Mouse (Mus musculus) lung, adult 10 weeks (tissue): ENCODE measurements around the gene Mrpl9. TPM values are rescaled to one million over a fixed set of nuclear protein-coding genes. Genes with fewer than 3 reads are reported as not detected.

Source experiments
- polyA plus RNA-seq: library from polyadenylated mRNA; stranded (reverse); fragments of 350-450 nt; fragmentation: Illumina TruSeq; extraction: RNeasy Lipid Tissue Mini Kit (QIAGEN cat#74804); gene quantifications from one replicate; pipeline ENCODE4 v1.2.3, GENCODE M21; 2014; ENCODE audit warnings: low read depth, low replicate concordance; ENCODE audit not compliant: insufficient read depth

Mrpl9 gene
- polyA plus RNA-seq: 42.6 TPM

GRCm38 (mm10) chr3:94442951-94443596 is at the start of gene Mrpl9:
Gene Mrpl9, plus strand, starts transcription at chr3:94443318.

GRCm38 (mm10) chr3:94398217-94398616 is 44.9 kb upstream of the Mrpl9 start, which contains the start of gene Lingo4:
Gene Lingo4, plus strand, starts transcription at chr3:94398517.

GRCm38 (mm10) chr3:94413031-94413679 is 30.0 kb upstream of the Mrpl9 start, which contains the start of gene Tdrkh:
Gene Tdrkh, plus strand, starts transcription at chr3:94413273.

GRCm38 (mm10) chr3:94443597-94443964 is 463 bp downstream of the Mrpl9 start, which contains the start of gene Oaz3:
Gene Oaz3, minus strand, starts transcription at chr3:94443915.

GRCm38 (mm10) chr3:94477981-94478422 is 34.9 kb downstream of the Mrpl9 start, which contains the start of gene Celf3:
Gene Celf3, plus strand, starts transcription at chr3:94478295.

GRCm38 (mm10) chr3:94480291-94480884 is 37.3 kb downstream of the Mrpl9 start, which contains the start of gene Riiad1:
Gene Riiad1, minus strand, starts transcription at chr3:94480341.

Other genes with a start within 250 kb of the Mrpl9 start
- not detected for gene Gm5286, start 246.6 kb upstream of the Mrpl9 start, polyA plus RNA-seq
- not detected for gene Gm4778, start 179.3 kb upstream of the Mrpl9 start, polyA plus RNA-seq
- gene Them4, start 133.2 kb upstream of the Mrpl9 start, polyA plus RNA-seq: 7.1 TPM
- gene Them5, start 101.2 kb upstream of the Mrpl9 start, polyA plus RNA-seq: 0.32 TPM
- gene C2cd4d, start 80.9 kb upstream of the Mrpl9 start, polyA plus RNA-seq: not detected
- 8.8 TPM for gene Rorc, start 70.5 kb upstream of the Mrpl9 start, polyA plus RNA-seq
- gene Lingo4, start 44.8 kb upstream of the Mrpl9 start, polyA plus RNA-seq: 0.06 TPM
- 2.7 TPM for gene Tdrkh, start 30.0 kb upstream of the Mrpl9 start, polyA plus RNA-seq
- gene Oaz3, start 597 bp downstream of the Mrpl9 start, polyA plus RNA-seq: not detected
- 0.17 TPM for gene Celf3, start 35.0 kb downstream of the Mrpl9 start, polyA plus RNA-seq
- gene Riiad1, start 37.0 kb downstream of the Mrpl9 start, polyA plus RNA-seq: 31.7 TPM
- 10.9 TPM for gene Snx27, start 139.4 kb downstream of the Mrpl9 start, polyA plus RNA-seq
- not detected for gene Gm10972, start 199.8 kb downstream of the Mrpl9 start, polyA plus RNA-seq
- 18.9 TPM for gene Tuft1, start 215.6 kb downstream of the Mrpl9 start, polyA plus RNA-seq